Mouse (Mus musculus) heart, postnatal 4 days (tissue): Measurements from ENCODE around the gene Kcnj1. TPM values are rescaled to one million over a fixed set of nuclear protein-coding genes. Genes with fewer than 3 reads are reported as not detected.

ENCODE experiments used
- total RNA-seq, 2 experiments: library from RNA; stranded (reverse); gene quantifications; 2 replicates each; pipeline ENCODE4 v1.2.3; 2021

Gene Kcnj1
- total RNA-seq, 2 experiments from 2014 or later: not detected

Other genes with a start within 250 kb of the Kcnj1 start
- gene Kcnj5, start 28.1 kb upstream of the Kcnj1 start, total RNA-seq: 10 to 100 TPM; 41.6 to 43.6 TPM
- gene Fli1, start 170.4 kb downstream of the Kcnj1 start, total RNA-seq: 10 to 100 TPM; 38.9 to 41.1 TPM